Mouse (Mus musculus): ENCODE measurements at regions not wholly inside any gene's neighbourhood (a gene's known extent, or its start where the extent isn't known, plus 50 kb on each side); places are given as distances from the start of the nearest gene placed in this dataset.
"Not testable (repeated sequence)": the region's sequence is repeated elsewhere in the genome, so short reads cannot be mapped to it uniquely, and the experiment has no call there.

- in situ Hi-C loops (cut with MboI, MseI) = no loop called here
Measured at GRCm38 (mm10) chr5:23331041-23331440, 103.2 kb upstream of the Kmt2e start.

- in situ Hi-C loops (cut with MboI, MseI) = loop anchor here in 1 of 2 experiments (5.0 kb wide), 1 partner anchor 595 kb away; no protein-coding TSS in a partner anchor
Measured at GRCm38 (mm10) chr5:23347208-23347607, 87.0 kb upstream of the Kmt2e start.

GRCm38 (mm10) chr5:23350647-23351046, 83.6 kb upstream of the Kmt2e start:
- in situ Hi-C loops (cut with MboI, MseI) = not testable (repeated sequence)

GRCm38 (mm10) chr5:23362412-23362811, 71.8 kb upstream of the Kmt2e start:
- in situ Hi-C loops (cut with MboI, MseI) = not testable (repeated sequence)

All from T-helper 17 cell (primary cell).